Mouse (Mus musculus) MEL (cell line): ENCODE results near the gene Best3. TPM values are rescaled to one million over a fixed set of nuclear protein-coding genes. Genes with fewer than 3 reads are reported as not detected.

ENCODE experiments used
- DNase-seq: peaks from one replicate; pipeline ENCODE4 v3.0.0; 2011; ENCODE audit warnings: low read depth, low spot score
- H3K27ac ChIP-seq: 2 replicates; pipeline ENCODE4 v1.5.1; 2012; ENCODE audit warnings: low read depth, mild to moderate bottlenecking, control low read depth, low read length, moderate library complexity; ENCODE audit not compliant: control insufficient read depth
- H3K27me3 ChIP-seq, 2 experiments: fragments of 150-350 bp in 1 of 2; sonication (generic) in 1 of 2; 2 replicates each; pipeline ENCODE4 v1.6.1; 2012; ENCODE audit warnings: low read length in 2 of 2, mild to moderate bottlenecking in 2 of 2, improper control_type of control experiment in 1 of 2, moderate library complexity in 1 of 2; ENCODE audit not compliant: insufficient read depth in 2 of 2, control insufficient read depth in 1 of 2
- H3K36me3 ChIP-seq, 2 experiments: 2 replicates each; pipeline ENCODE4 v1.6.1; 2012 to 2014; ENCODE audit warnings: low read length in 2 of 2, improper control_type of control experiment in 1 of 2, inconsistent platforms in 1 of 2, mild to moderate bottlenecking in 1 of 2; ENCODE audit not compliant: insufficient read depth in 2 of 2, control insufficient read depth in 1 of 2
- H3K4me1 ChIP-seq, 2 experiments: fragments of 150-350 bp in 1 of 2; sonication (generic) in 1 of 2; 2 replicates each; pipeline ENCODE4 v1.6.1; 2012; ENCODE audit warnings: low read length in 2 of 2, improper control_type of control experiment in 1 of 2, mild to moderate bottlenecking in 1 of 2; ENCODE audit not compliant: insufficient read depth in 2 of 2, control insufficient read depth in 1 of 2
- H3K4me3 ChIP-seq, 2 experiments: fragments of 150-350 bp in 1 of 2; sonication (generic) in 1 of 2; 2 replicates each; pipeline ENCODE4 v1.5.1; 2012; ENCODE audit warnings: low read depth in 2 of 2, low read length in 2 of 2, mild to moderate bottlenecking in 2 of 2, moderate library complexity in 2 of 2, control low read depth in 1 of 2, improper control_type of control experiment in 1 of 2; ENCODE audit not compliant: control insufficient read depth in 1 of 2, insufficient read depth in 1 of 2
- H3K79me2 ChIP-seq: 2 replicates; pipeline ENCODE4 v1.6.1; 2012; ENCODE audit warnings: mild to moderate bottlenecking, low read length, moderate library complexity; ENCODE audit not compliant: control insufficient read depth, poor library complexity, insufficient read depth
- H3K9ac ChIP-seq: 2 replicates; pipeline ENCODE4 v1.6.1; 2012; ENCODE audit warnings: low read depth, mild to moderate bottlenecking, control low read depth, low read length, moderate library complexity; ENCODE audit not compliant: control insufficient read depth, poor library complexity, severe bottlenecking
- H3K9me3 ChIP-seq: fragments of 150-350 bp; sonication (generic); replicated peaks from 2 replicates; pipeline ENCODE4 v1.6.1; 2012; ENCODE audit warnings: mild to moderate bottlenecking, low read length, improper control_type of control experiment, moderate library complexity; ENCODE audit not compliant: insufficient read depth
- BHLHE40 ChIP-seq: IDR thresholded peaks from 2 replicates; pipeline ENCODE4 v1.6.1; 2012; ENCODE audit warnings: low read depth, mild to moderate bottlenecking, inconsistent platforms, low read length, improper control_type of control experiment, borderline replicate concordance
- CTCF ChIP-seq, 3 experiments: IDR thresholded peaks in 2 of 3; conservative IDR thresholded peaks in 1 of 3; 2 replicates each; pipeline ENCODE4 v1.5.1; 2011 to 2012; ENCODE audit warnings: low read length in 3 of 3, low read depth in 2 of 3, mild to moderate bottlenecking in 2 of 3, improper control_type of control experiment in 1 of 3, inconsistent platforms in 1 of 3, mixed read lengths in 1 of 3, moderate library complexity in 1 of 3; ENCODE audit not compliant: control insufficient read depth in 1 of 3, insufficient read depth in 1 of 3, poor library complexity in 1 of 3, severe bottlenecking in 1 of 3
- ELF1 ChIP-seq: IDR thresholded peaks from 2 replicates; pipeline ENCODE4 v1.6.1; 2014; ENCODE audit warnings: low read depth, mild to moderate bottlenecking, inconsistent platforms, low read length, improper control_type of control experiment, moderate library complexity
- GATA1 ChIP-seq: IDR thresholded peaks from 2 replicates; pipeline ENCODE4 v1.6.1; 2011; ENCODE audit warnings: low read depth, low read length, improper control_type of control experiment
- HCFC1 ChIP-seq: IDR thresholded peaks from 2 replicates; pipeline ENCODE4 v1.6.1; 2012; ENCODE audit warnings: low read depth, mild to moderate bottlenecking, inconsistent platforms, low read length, improper control_type of control experiment, moderate library complexity
- JUND ChIP-seq: IDR thresholded peaks from 2 replicates; pipeline ENCODE4 v1.6.1; 2011; ENCODE audit warnings: low read depth, mild to moderate bottlenecking, improper control_type of control experiment, low read length
- MAFK ChIP-seq: IDR thresholded peaks from 2 replicates; pipeline ENCODE4 v1.6.1; 2011; ENCODE audit warnings: low read depth, mild to moderate bottlenecking, low read length, improper control_type of control experiment, borderline replicate concordance
- MAX ChIP-seq: IDR thresholded peaks from 2 replicates; pipeline ENCODE4 v1.6.1; 2011; ENCODE audit warnings: low read length, improper control_type of control experiment
- MXI1 ChIP-seq: IDR thresholded peaks from 2 replicates; pipeline ENCODE4 v1.6.1; 2011; ENCODE audit warnings: mild to moderate bottlenecking, low read depth, low read length, improper control_type of control experiment
- NRF1 ChIP-seq: IDR thresholded peaks from 2 replicates; pipeline ENCODE4 v1.6.1; 2014; ENCODE audit warnings: low read depth, mild to moderate bottlenecking, inconsistent platforms, low read length, improper control_type of control experiment, moderate library complexity; ENCODE audit not compliant: poor library complexity, insufficient read depth, severe bottlenecking
- POLR2AphosphoS2 ChIP-seq: IDR thresholded peaks from 2 replicates; pipeline ENCODE4 v1.6.1; 2011; ENCODE audit warnings: low read length, improper control_type of control experiment
- RAD21 ChIP-seq: IDR thresholded peaks from 2 replicates; pipeline ENCODE4 v1.6.1; 2011; ENCODE audit warnings: mild to moderate bottlenecking, low read depth, low read length, improper control_type of control experiment
- RCOR1 ChIP-seq: IDR thresholded peaks from 2 replicates; pipeline ENCODE4 v1.6.1; 2012; ENCODE audit warnings: low read depth, mild to moderate bottlenecking, inconsistent platforms, low read length, improper control_type of control experiment
- SMC3 ChIP-seq: IDR thresholded peaks from 2 replicates; pipeline ENCODE4 v1.6.1; 2011; ENCODE audit warnings: low read depth, low read length, improper control_type of control experiment
- TBP ChIP-seq: IDR thresholded peaks from 2 replicates; pipeline ENCODE4 v1.8.0; 2011; ENCODE audit warnings: low read depth, low read length, improper control_type of control experiment
- TCF12 ChIP-seq: IDR thresholded peaks from 2 replicates; pipeline ENCODE4 v1.6.1; 2014; ENCODE audit warnings: low read depth, mild to moderate bottlenecking, inconsistent platforms, low read length, improper control_type of control experiment, moderate library complexity
- USF1 ChIP-seq: IDR thresholded peaks from 2 replicates; pipeline ENCODE4 v1.6.1; 2014; ENCODE audit warnings: low read depth, mild to moderate bottlenecking, inconsistent platforms, low read length, improper control_type of control experiment, moderate library complexity
- ZC3H11A ChIP-seq: IDR thresholded peaks from 2 replicates; pipeline ENCODE4 v1.6.1; 2012; ENCODE audit warnings: low read depth, mild to moderate bottlenecking, inconsistent platforms, low read length, improper control_type of control experiment
- ZKSCAN1 ChIP-seq: IDR thresholded peaks from 2 replicates; pipeline ENCODE4 v1.6.1; 2012; ENCODE audit warnings: low read depth, mild to moderate bottlenecking, inconsistent platforms, low read length, improper control_type of control experiment, moderate library complexity
- ZMIZ1 ChIP-seq: IDR thresholded peaks from 2 replicates; pipeline ENCODE4 v1.6.1; 2012; ENCODE audit warnings: low read depth, mild to moderate bottlenecking, inconsistent platforms, low read length, improper control_type of control experiment, moderate library complexity
- polyA plus RNA-seq, 2 experiments: library from polyadenylated mRNA; stranded (reverse) in 1 of 2; unstranded in 1 of 2; fragments of >175 nt in 1 of 2; fragments of >200 nt in 1 of 2; gene quantifications; 2 replicates each; pipeline versions ENCODE4 v1.2.1 to v1.2.4; 2012; ENCODE audit warnings: low replicate concordance in 2 of 2, low read depth in 1 of 2; ENCODE audit not compliant: insufficient read length in 2 of 2, insufficient read depth in 1 of 2, missing spikeins in 1 of 2
- total RNA-seq: library from RNA; depleted of rRNA; stranded (reverse); fragments of 300-350 nt; gene quantifications from 2 replicates; pipeline ENCODE4 v1.2.3, GENCODE M21; 2012

Gene Best3
- total and polyA plus RNA-seq, 3 experiments = not detected

DNA sequence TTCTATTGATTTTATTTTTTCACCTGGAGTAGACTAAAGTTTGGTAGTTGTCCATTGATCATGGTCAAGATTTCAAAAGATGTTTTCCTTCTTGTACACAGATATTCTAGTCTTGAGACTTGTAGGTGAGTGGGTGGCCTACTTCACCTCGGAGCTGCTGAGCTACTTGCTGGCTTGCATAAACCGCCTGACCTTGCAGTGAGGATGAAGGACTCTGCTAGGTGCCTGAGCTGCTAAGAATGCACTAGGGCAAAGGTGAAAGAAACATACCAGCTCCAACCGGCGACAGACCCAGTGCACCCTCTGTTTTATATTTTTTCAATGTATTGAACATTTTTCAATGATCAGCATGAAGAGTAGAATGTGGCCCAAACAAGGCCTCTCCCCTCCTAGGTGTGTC is 5.8 kb upstream of the Best3 start (continued):
- TF ChIP-seq NRF1 = no peak

DNA sequence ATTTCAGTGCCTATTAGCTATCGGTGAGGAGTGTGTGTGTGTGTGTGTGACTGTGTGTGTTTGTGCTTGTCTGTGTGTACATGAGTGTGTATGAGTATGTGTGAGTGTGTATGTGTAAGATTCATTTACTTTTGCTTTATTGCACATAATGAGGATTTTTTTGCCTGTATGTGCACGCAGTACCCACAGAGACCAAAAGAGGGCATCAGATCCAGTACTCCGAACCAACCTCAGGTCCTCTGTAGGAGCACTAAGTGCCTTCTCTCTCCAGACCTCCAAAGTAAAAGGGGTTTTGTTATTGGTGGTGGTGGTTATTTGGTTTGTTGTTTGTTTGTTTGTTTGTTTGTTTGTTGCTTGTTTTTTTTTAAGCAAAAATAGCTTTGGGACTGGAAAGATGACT is 5.2 kb upstream of the Best3 start:
- H3K79me2 ChIP-seq = no peaks in the 10 kb centered on the region
- DNase-seq = peak; percentile 50
- no peak overlapping the region for H3K9ac ChIP-seq
- peaks cover 2 to 4% of the 10 kb centered on the region in 2 experiments; a peak in 2 of 4 replicates for H3K27me3 ChIP-seq
- no peaks in the 10 kb centered on the region for H3K36me3 ChIP-seq
- no peaks in the 10 kb centered on the region for H3K4me1 ChIP-seq
- TF ChIP-seq CTCF (IDR thresholded peaks at IDR 0.05 in 2 of 3, conservative IDR thresholded peaks at IDR 0.05 in 1 of 3; ENCODE audit: control insufficient read depth in 1 of 3, insufficient read depth in 1 of 3, low read depth in 2 of 3, low read length in 3 of 3, poor library complexity in 1 of 3, severe bottlenecking in 1 of 3) = peak; percentile 38 to 75 (median 75)
- peak; percentile 31; the same call in 1 of the 2 replicates for TF ChIP-seq ZC3H11A
- no peak for TF ChIP-seq RCOR1
- TF ChIP-seq MAX = no peak
- TF ChIP-seq ZKSCAN1 = 0 out of 2 replicates have a peak, but pooled peaks have one; percentile 20
- TF ChIP-seq RAD21 = peak; percentile 53
- TF ChIP-seq USF1 = no peak
- peak; percentile 77 for TF ChIP-seq SMC3
- TF ChIP-seq, all 39 proteins: peak for 5
- Histone ChIP-seq H3K9me3 (no peaks in the 10 kb centered on the region), H3K4me3 (no peak overlapping the region), H3K27ac (no peak overlapping the region)

DNA sequence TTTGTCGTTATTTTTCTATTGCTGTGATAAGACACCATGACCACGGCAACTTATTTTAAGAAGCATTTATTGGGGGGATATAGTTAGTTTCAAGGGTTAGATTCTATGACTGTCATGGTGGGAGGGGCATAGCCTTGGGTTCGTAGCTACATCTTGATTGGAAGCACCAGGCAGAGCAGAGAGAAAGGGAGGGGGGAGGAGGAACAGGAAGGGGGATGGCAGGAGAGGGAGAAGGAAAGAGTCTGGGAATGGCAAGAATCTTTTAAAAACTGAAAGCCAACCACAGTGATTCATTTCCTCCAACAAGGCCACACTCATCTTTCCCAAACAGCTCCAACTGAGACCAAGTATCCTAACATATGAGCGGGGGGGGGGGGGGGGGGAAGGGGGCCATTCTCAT is 3.6 kb upstream of the Best3 start:
- Histone ChIP-seq H3K36me3 (no peaks in the 10 kb centered on the region), H3K9me3 (no peaks in the 10 kb centered on the region), H3K9ac (no peak overlapping the region), H3K4me3 (no peak overlapping the region), H3K27me3 (peaks cover 2% of the 10 kb centered on the region in 2 experiments; a peak in 2 of 4 replicates), H3K27ac (no peak overlapping the region), H3K4me1 (no peaks in the 10 kb centered on the region), H3K79me2 (no peaks in the 10 kb centered on the region)
- DNase-seq = no peak
- no peak for TF ChIP-seq USF1
- TF ChIP-seq MXI1 = no peak
- no peak for TF ChIP-seq MAX
- no peak for TF ChIP-seq ZKSCAN1
- no peak for TF ChIP-seq RCOR1
- no peak for TF ChIP-seq POLR2AphosphoS2
- no peak for TF ChIP-seq TCF12

DNA sequence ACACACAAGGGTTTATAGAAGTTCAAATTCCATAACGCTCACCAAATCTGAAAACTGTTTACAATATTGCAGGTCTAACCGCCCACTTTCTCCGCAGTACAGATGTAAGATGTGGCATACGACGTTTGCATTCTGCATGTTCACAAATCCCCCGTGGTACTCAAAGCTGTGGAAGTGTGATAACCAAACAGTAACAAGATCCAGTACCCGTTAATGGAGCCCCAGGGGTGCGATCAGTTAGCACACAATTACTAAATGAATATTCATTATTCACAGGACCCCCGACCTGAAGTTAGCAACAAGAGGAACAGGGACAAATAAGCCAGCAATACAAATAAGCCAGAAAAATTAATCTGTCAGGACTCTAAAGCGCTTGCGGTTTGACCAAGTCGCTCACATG is 1.3 kb upstream of the Best3 start:
- no peaks in the 10 kb centered on the region for H3K36me3 ChIP-seq
- no peaks in the 10 kb centered on the region for H3K4me1 ChIP-seq
- no peak for DNase-seq
- no peak overlapping the region for H3K4me3 ChIP-seq
- H3K27ac ChIP-seq = no peak overlapping the region
- H3K9me3 ChIP-seq = no peaks in the 10 kb centered on the region
- no peak overlapping the region for H3K9ac ChIP-seq
- H3K27me3 ChIP-seq = peaks cover 2 to 4% of the 10 kb centered on the region in 2 experiments; a peak in 2 of 4 replicates
- TF ChIP-seq JUND (no peak), TCF12 (no peak), RAD21 (no peak), TBP (no peak), USF1 (no peak), GATA1 (no peak), MAFK (no peak), HCFC1 (no peak), RCOR1 (no peak), ELF1 (no peak), ZMIZ1 (no peak), CTCF (IDR thresholded peaks at IDR 0.05 in 2 of 3, conservative IDR thresholded peaks at IDR 0.05 in 1 of 3; ENCODE audit: control insufficient read depth in 1 of 3, insufficient read depth in 1 of 3, low read depth in 2 of 3, low read length in 3 of 3, poor library complexity in 1 of 3, severe bottlenecking in 1 of 3) (no peak), BHLHE40 (no peak)
- H3K79me2 ChIP-seq = no peaks in the 10 kb centered on the region
